Mouse (Mus musculus): ENCODE data around the gene Evi2a.

Evi2a gene

DNA sequence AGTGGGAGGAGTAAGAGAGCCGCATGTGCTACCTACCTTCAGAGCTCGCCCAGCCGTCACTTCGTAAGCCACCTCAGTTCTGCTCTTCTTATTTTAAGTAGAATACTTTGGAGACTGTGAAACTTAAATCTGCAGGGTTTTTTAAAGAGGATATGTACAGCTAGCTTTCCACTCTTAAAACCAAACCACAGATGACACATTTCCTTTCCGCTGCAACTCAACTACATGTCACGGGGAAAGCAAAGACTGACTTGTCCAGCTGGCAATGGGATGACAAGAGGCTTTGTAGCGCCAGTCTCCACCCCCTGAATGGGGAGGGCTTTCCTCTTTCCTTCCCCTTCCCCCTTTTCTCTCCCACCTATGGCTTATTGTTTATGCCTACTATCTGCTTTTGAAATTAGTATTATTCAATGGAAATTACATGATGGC, at the start of gene Evi2a, which contains the start of gene Evi2:
Evi2a (minus strand) TSS at position 277 of the 429 bp plus-strand sequence.
Evi2 (minus strand) TSS at position 257 of the 429 bp plus-strand sequence.
- DNase-seq (ENCODE audit: low spot score) = no peak

DNA sequence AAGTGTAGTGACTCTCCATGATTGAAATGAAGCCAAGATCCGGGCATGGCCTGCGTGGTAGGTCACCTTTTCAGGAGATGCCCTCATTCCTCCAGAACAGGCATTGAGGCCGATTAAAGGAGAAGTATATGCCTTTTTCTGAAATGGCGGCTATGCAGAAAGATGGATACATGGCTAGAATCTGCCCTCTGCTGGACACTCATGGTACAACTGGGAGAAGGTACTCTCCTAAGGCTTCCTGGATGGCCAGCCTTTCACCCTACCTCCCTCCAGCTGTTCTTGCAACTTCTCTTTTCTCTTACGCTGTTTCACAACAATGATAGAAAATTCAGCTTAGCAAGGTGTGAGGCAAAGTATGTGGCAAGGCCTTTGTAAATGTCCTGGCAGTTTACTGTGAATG, 47.3 kb upstream of the Evi2a start:
- peak; percentile 67 for DNase-seq (ENCODE audit: low spot score)

DNA sequence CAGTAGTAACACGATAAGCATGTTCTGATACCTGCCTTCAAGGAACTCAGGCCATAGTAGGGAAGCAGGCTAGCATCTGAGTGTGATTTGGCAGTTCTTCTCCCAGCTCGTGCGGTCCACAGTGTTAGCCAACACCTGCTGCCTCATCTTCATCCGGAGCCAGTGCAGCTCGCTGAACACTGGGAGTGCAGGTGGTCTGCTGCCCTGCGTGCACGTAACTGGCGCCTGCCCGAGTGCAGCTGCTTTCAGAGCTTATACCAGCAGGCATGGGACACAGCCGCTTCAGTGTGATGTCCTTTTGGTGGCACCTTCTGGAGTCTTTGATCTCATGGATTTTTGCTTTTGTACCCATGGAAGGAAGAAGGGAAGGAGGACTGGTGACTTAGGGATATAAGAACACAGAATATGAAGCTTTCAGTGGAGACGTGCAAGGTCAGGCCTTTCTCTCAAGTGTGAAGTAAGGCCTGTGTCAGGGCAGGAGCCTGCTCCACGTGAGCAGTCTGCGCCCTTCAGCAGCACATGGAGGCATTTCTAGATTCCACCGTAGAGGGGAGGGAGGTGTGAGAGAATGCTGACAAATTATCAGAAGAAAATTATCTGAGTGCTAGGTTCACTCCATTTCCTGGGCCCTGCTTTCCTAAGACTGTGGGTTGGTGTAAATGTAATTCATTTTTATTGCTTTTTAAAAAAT, 45.1 kb upstream of the Evi2a start:
- DNase-seq (ENCODE audit: low spot score) = no peak

DNA sequence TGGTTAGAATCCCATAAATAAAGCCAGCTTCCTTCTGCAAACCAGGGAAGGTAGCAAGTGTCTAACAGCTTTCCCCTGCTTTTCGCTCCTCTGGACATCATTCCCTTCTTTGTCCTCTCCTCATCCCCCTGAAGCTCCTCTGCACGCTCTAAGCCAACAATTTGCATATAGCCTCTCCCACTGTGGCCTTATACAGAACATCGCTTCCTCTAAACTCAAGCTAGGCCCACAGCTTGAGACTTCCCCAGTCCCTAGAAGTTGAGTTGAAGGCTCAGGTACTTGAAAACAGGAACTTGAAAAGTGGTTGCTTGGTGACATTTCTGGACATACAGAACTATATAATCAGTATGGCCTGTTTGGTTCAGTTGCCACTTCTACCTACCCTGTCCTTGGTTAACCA, 43.4 kb upstream of the Evi2a start:
- no peak for DNase-seq (ENCODE audit: low spot score)

DNA sequence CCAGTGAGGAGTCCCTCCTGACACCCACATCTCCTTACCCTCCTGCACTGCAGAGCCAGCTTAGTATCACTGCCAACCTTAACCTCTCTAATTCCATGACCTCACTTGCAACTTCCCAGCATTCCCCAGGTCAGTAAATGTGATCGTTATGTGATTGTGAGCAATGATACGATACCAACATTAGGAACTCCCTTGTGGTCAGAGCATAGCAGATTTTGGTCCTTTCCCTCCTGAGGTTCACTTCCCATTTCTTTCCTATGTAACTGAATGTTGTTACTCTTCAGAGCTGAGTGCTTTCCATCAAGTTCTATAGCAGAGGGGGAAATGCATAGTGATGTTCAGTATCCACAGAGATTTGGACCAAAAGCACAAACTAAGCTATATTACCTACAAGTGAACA, 39.9 kb upstream of the Evi2a start:
- DNase-seq (ENCODE audit: low spot score) = no peak

DNA sequence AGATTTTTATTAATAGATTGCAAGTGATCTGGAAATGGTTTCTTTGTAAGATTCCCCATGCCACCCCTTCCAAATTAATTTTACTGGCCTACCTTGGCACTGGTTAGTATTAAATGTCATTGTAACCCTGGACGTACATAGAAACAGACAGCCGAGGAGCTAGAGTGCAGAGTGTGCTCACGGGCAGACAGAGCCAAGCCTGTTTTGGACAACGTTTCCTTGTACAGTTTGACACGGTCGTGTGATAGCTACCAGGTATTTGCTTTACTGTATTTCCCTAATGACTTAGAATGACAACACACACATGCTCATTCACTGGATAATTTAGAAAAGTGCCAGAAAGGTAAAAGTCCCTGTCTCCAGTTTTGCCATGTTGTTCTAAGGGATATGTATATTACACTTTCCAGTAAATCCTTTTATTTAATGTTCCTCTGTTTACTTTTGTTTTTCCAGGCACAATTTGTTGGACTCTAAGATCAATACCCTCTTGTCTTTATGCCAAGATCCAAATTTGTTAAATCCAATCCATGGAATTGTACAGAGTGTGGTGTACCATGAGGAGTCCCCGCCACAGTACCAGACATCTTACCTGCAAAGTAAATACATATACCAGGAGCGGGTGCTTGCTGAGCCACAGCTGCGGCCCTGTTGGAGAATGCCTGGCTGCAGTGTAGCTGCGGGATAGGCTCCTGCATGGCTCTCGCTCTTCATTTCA, 37.9 kb upstream of the Evi2a start:
- no peak for DNase-seq (ENCODE audit: low spot score)

DNA sequence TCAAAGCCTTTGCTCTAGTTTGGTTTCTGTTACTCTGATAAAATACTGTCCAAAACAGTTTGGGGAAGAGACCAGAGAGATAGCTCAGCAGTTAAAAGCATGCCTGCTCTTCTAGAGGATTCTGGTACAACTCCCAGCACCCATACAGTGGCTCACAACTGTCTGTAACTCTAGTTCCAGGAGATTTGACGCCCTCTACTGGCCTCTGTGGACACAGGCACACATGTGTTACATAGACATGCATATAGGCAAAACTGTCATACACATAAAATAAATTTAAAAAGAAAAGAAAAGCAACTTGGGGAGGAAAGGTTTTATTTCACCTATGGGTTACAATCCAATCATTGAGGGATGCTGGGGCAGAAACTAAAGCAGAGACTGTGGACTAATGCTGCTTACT, 36.5 kb upstream of the Evi2a start:
- no peak for DNase-seq (ENCODE audit: low spot score)

DNA sequence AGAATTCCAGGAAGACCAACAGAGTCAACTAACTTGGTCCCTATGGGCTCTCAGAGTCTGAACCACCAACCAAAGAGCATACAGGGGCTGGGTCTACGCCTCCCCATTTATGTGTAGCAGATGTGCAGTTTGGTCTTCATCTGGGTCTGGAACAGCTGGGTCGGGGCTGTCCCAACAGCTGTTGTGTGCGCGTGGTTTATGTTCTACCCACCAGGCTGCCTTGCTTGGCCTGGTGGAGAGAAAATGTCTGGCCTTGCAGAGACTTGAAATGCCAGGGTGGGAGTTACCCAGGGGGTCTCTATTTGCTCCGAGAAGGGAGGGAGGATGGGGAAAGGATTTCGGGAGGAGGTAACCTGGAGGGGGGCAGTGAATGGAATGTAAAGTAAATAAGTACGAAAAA, 33.1 kb upstream of the Evi2a start:
- DNase-seq (ENCODE audit: low spot score) = no peak

DNA sequence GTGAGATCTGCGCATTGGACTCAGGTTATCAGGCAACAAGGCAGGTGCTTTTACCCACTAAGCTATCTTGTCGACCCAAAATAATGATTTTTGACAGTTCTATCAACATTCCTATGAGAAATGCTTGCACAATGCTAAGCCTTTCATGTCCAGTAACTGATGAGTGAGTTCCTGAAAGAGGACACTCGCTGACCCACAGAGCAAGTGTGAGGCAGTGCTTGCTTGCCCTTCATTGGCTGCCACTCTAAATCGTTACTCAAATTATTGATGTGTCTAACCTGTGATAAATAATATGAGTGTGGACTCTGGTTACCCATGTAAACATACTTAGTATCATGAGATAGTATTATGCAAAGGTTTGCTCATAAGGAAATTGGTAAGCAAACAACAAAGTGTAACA, 30.1 kb upstream of the Evi2a start:
- no peak for DNase-seq (ENCODE audit: low spot score)

DNA sequence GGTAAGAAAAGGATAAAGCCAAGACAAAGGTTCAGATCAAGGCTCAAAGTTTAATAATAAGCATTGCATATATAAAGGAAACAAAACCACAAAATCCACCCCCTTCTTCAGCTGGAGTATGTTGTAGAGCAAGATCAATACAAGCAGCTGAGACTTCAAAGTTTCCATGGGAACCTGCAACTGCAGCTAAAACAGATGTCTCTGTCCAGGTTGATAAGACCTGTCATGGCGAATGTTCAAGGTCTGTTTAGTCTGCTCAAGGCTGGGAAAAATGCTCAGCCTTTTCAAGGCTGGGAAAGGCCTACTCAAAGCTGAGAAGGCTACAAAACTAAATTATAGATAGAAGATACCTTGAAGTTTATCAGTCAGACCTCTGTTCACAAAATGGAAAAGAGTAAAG, 22.2 kb upstream of the Evi2a start:
- DNase-seq (ENCODE audit: low spot score) = no peak

DNA sequence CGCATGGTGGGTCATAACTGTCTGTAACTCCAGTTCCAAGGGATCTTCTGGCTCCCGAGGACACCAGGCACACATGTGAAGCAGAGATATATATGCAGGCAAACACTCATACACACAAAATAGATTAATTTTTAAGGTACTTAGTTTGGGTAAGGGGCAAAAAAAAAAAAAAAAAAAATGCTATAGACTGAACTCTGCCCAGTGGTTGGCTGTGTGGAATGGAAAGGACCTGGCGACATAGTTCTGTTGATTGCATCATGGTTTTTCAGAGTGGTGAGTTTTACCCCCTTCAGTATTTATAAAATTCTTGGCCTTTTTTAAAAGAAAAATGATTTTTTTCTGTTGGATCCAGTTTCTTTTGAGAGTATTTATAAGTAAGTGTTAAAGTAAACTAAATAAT, 5.9 kb upstream of the Evi2a start:
- DNase-seq (ENCODE audit: low spot score) = no peak

DNA sequence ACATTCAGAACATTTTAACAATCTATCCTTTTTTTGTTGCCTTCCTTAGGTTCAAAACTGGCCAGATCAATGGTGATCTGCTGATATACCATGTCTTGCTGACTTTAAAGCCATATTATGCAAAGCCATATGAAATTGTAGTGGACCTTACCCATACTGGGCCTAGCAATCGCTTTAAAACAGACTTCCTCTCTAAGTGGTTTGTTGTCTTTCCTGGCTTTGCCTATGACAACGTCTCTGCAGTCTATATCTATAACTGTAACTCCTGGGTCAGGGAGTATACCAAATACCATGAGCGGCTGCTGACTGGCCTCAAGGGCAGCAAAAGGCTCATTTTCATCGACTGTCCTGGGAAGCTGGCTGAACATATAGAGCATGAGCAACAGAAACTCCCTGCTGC, 5.1 kb upstream of the Evi2a start:
- DNase-seq (ENCODE audit: low spot score) = no peak

DNA sequence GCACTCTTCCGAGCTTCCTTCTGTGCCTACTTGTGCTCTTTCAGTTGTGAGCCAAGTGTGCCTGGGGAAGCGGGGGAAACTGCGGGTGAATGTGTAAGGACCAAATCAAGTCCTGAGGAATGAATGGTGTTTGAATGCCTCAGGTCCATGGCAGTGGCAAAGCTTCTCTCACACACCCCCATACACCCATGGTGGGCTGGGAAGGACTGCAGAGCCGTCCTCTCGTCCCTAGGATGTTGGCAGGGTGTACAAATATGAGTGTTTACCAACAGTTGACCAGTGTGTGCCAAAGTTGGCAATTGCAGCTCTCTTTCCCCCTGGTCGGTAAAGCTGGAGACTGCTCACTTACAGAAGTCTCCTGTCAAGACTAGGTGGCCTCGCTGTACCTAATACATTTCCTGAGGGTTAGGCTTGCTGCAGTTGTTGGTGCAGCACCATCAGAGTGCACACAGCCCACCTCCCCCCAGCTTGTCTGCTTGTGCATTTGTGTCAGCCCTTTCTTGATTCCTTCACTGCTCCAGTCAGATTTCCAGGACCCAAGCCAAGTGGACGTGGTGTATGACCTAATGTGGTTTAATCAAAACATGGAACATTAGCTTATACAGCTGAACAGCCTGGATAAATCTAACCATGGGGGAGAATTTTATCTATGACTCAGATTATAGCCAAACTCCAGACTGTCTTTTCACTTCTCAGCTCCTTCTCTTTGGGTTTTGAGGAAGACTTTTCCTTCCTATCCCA, 3.7 kb upstream of the Evi2a start:
- no peak for DNase-seq (ENCODE audit: low spot score)

DNA sequence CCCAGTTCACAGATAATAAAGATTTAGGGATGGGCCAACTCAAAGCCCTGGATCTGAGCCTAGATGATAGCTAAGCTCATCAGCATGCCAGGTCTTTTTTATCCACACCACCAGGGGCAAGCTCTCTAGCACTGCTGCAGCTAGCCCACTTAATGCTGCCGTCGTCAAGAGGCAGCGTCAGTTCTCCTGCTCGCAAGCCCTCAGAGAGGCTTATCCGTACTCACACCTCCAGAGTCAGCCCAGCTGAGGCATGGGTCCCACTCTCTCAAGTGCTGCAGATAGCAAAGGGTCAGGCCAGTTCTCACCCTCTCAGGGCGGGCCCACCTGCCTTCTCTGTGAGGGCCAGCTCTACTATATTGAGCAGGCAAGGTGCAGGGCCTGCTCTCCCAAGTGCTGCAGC, 2.9 kb upstream of the Evi2a start:
- no peak for DNase-seq (ENCODE audit: low spot score)

DNA sequence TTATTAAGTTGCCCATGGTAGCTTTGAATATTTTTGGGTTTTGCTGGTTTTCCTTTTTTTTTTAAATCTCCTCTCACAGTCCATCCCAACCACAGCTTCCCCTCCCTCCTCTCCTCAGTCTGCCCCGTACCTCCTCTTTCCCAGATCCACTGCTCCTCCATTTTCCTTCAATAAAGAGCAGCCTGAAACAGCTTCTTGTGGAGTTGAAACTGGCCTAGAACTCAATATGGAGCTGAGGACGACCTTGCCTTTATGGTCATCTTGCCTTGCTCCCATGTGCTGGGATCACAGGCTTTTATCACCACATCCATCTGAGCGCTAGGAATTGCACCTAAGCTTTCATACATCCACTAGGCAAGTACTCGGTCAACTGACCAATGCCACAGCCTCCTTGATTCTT, 1.1 kb upstream of the Evi2a start:
- no peak for DNase-seq (ENCODE audit: low spot score)

DNA sequence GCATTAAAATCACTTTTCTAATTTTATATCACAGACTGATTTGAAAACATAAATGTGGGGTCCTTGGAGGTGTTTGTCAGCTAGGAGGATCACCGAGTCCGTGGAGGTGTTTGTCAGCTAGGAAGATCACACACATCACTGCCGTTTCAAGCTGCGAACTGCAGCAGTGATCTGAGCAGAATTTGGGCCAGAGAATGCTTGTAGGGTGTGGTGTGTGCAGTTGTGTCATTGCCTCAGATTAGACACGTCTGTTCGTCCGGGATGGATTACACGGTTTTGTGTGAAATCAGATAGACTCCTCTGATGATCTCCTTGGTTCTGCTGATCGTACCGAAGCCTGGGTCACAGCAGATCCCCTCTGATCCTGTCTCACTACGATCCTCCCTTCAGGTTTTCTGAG, 365 bp upstream of the Evi2a start:
- no peak for DNase-seq (ENCODE audit: low spot score)

DNA sequence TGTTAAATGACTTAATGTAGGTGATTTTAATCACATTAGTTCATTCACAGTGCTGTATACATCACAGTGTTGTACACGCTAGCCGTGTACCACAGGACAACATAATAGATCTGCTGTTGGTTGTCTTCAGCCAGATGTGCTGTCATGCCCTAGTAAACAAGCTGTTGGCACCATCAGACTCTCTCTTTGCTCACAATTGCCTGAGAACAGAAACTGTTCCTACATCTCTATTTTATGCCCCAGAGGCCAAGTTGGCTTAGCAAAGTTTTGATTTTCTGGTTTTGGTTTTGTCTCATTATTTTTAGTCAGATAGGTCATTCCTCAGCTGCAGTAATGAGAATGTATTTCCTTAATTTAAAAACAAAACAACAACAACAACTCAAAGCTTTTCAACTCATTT, 673 bp downstream of the Evi2a start:
- DNase-seq (ENCODE audit: low spot score) = no peak

DNA sequence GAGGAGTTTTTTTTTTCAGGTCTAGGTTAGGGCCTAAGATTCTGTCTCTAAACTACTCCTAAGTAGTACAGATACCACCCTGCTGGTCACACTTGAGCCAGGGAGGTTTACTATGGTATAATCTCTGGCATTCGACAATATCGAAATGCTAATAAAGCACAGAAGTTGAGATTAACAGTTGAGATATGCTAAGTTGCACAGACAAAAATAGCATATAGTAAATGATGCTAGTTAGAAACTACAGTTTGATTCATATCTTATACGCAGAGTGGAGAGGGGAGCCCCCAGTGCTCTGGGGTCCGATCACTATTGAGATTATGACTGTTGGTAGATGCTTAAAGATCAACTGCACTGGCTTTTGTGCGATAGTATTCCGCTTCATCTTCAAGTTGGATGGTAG, 1.2 kb downstream of the Evi2a start:
- DNase-seq (ENCODE audit: low spot score) = no peak

DNA sequence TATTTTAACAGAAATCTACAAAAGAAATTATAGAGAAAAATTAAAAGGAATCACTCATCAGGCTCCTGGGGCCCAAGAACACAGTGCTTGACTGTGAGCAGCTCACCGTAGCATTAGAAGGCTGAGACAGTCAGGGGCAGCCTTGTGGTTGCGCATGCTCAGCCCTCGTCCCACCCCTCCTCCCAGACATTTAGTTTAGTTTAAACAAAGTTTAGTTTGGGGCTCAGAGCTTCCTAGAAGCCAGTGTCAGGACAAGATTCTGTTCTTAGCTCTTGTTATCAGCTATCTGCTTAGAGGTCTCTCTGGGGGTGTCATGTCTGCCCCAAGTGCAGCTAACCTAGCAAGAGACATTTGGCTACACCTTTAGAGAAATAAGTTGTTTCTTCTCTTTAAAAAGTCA, 1.8 kb downstream of the Evi2a start:
- DNase-seq (ENCODE audit: low spot score) = no peak

DNA sequence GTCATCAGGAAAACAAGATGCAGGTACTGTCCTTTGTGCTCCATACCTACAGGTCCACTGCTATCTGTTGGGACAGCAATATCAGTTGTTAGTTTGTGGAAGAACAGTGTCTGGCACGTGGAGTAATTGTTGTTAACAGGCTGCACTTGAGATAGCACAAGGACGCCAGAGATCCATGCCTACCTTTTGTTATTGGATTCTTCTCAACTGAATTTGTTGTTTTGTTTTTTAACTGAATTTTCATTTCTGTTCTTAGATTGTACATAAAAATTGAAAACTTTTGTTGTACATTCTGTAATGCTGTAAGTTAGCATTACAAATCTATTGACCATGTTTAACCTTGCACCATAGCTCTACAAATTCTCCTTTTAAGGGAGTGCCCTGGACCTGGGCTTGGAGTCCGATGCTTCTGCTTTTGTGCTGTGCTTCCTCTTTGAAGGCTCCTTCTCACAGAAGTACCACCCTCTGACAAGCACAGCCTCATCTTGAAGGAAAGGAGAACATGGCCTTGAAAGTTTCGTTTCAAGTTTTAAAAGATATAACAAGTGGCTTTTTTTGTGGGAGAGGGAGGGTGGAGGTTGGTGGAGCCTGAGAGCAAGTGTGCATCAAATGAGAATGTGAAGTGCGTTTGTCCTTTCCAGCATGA, 2.5 kb downstream of the Evi2a start:
- no peak for DNase-seq (ENCODE audit: low spot score)

DNA sequence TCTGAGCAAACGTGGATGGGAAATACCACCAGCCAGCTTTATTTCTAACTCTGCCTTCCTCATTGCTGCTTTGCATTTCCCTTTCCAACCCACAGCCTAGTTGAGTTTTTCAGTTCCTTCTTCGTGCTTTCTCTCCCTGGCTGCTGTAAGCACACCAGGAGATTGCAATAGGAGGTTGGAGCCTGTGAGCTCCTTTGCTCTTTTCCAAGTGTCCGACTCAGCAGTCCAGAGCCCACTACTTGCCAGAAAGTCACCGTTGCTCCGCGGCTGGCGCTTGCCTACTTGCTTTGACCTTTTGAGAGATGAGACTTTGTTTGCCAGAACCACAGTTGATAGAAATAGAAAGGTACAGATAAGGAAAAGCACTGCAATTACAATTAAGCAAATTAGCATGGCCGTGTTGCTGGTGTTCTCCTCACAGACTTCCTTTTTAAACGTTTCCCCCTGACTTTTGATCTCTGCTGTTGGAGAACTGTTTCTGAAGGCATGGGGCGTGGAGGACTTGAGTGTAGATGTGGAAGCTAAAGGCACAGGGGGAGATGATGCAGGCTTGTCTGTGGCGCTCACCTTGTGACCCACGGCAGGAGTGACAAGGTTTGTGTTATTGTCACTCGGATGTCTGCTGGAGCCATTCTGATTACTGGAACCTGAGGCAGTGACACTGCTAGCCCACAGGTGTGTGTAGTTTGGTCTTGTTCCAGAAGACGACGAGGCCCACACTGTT, 3.2 kb downstream of the Evi2a start:
- DNase-seq (ENCODE audit: low spot score) = no peak

DNA sequence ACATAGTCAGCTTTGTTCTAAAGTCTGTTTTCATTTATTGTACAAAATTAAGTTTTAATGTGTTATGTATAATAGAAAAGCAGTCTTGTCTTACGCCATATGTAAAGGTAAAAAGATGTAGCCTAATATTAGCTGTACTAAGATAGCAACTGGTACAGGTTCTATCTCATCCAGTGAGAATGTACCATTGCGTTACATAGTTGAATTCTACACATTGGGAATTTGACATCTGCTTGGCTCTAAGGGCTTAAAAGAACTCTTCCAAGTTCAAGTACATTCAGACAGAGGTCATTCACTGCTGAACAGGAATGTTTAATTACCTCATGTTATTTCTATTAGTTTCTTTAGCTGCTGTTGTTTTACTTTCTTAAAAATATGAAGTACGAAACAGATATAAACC, 3.9 kb downstream of the Evi2a start:
- no peak for DNase-seq (ENCODE audit: low spot score)

All from urinary bladder, postnatal 25 days (tissue).